Mouse (Mus musculus) erythroblast, embryonic 14.5 days (primary cell): Measurements from ENCODE around the gene Naa10.

ENCODE experiments used
- GATA1 ChIP-seq: IDR thresholded peaks from 2 replicates; pipeline ENCODE4 v1.6.1; 2012; ENCODE audit warnings: low read length, inconsistent platforms, mixed read lengths
- TAL1 ChIP-seq: IDR thresholded peaks from 3 replicates; pipeline ENCODE4 v1.6.1; 2012; ENCODE audit warnings: low read length, inconsistent platforms, mixed read lengths

- no peak for TF ChIP-seq TAL1
- TF ChIP-seq GATA1 = no peak
Measured at GRCm38 (mm10) chrX:73918631-73919030, 3.1 kb downstream of the Naa10 start.
